ENCODE assay signal across 20 mouse cellular contexts in the genomic region with DNA sequence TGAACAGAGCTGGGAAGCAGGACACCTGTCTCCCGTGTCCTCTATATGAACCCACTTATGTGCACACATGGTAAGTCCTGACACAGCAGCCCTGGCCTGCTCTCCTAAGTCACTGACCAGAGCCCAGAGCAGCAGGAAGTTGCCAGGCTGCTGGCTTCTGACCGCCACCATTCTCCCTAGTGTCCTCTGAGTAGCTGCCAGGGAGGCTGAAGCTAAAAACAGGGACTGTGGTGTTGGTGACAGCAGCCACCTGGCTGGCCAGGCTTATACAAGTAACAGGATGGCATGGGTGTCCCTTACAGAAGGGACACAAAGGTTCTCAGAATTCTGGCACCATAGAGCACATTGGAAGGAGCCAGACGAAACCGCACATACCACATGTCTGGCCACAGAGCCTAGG. TPM values are rescaled to one million over a fixed set of nuclear protein-coding genes. Genes with fewer than 3 reads are reported as not detected.
A peak's percentile ranks its signal among the peaks of the same experiment; 100 is the strongest.
DNase-seq lines count a peak whose midpoint lies in the region; ATAC-seq and TF ChIP-seq lines count a peak whose summit lies in the region.
"Had no signal": no experiment of that assay in that cellular context is flagged by ENCODE, and none has a peak within 500 bp of the region (broad histone marks: within the 10 kb centered on the region; RNA-seq: fewer than 3 reads in every experiment).

No protein-coding gene starts in this region.

- 94% methylated on average over 4 of the region's 4 CpGs for WGBS in heart, embryonic 10.5 days
- 96% methylated on average over 4 of the region's 4 CpGs for WGBS in limb, embryonic 11.5 days
- 97% methylated on average over 4 of the region's 4 CpGs for WGBS in limb, embryonic 10.5 days
- 88% methylated on average over 4 of the region's 4 CpGs for WGBS in midbrain, postnatal 0 days
- WGBS in midbrain, embryonic 15.5 days, result 97% methylated on average over 4 of the region's 4 CpGs
- 91% methylated on average over 4 of the region's 4 CpGs for WGBS in forebrain, embryonic 13.5 days

- H3K4me2 ChIP-seq in limb, embryonic 11.5 days (ENCODE audit: low read depth, severe bottlenecking), result no peak overlapping the region
- no peak overlapping the region for H3K4me2 ChIP-seq in midbrain, postnatal 0 days (ENCODE audit: low read depth, low read length, poor library complexity, severe bottlenecking)
- H3K4me2 ChIP-seq in midbrain, embryonic 15.5 days, result no peak overlapping the region
- H3K4me2 ChIP-seq in forebrain, embryonic 13.5 days, result no peak overlapping the region
- H3K4me2 ChIP-seq: embryonic facial prominence, embryonic 15.5 days; midbrain, embryonic 13.5 days; neural tube, embryonic 15.5 days; stomach, embryonic 15.5 days had no signal

- peaks cover 62% of the 10 kb centered on the region for H3K36me3 ChIP-seq in heart, embryonic 10.5 days
- peaks cover 36% of the 10 kb centered on the region for H3K36me3 ChIP-seq in limb, embryonic 11.5 days (ENCODE audit: control insufficient read depth, insufficient read depth, low read length)
- peaks cover 77% of the 10 kb centered on the region for H3K36me3 ChIP-seq in limb, embryonic 10.5 days
- H3K36me3 ChIP-seq in midbrain, postnatal 0 days (ENCODE audit: insufficient read depth, low read length), result peaks cover 34% of the 10 kb centered on the region
- peaks cover 27% of the 10 kb centered on the region for H3K36me3 ChIP-seq in midbrain, embryonic 15.5 days (replicated peaks)
- peaks cover 70% of the 10 kb centered on the region for H3K36me3 ChIP-seq in forebrain, embryonic 13.5 days (ENCODE audit: poor library complexity, severe bottlenecking)

- peaks cover 41% of the 10 kb centered on the region for H3K4me1 ChIP-seq in heart, embryonic 10.5 days
- peaks cover 25% of the 10 kb centered on the region for H3K4me1 ChIP-seq in limb, embryonic 11.5 days (ENCODE audit: control insufficient read depth, insufficient read depth, low read length)
- H3K4me1 ChIP-seq in limb, embryonic 10.5 days, result peaks cover 37% of the 10 kb centered on the region
- H3K4me1 ChIP-seq in midbrain, postnatal 0 days (ENCODE audit: insufficient read depth, low read length), result peaks cover 13% of the 10 kb centered on the region; the same call in 1 of the 2 replicates
- peaks cover 33% of the 10 kb centered on the region for H3K4me1 ChIP-seq in midbrain, embryonic 15.5 days
- peaks cover 33% of the 10 kb centered on the region for H3K4me1 ChIP-seq in forebrain, embryonic 13.5 days

- H3K27me3 ChIP-seq in heart, embryonic 10.5 days (ENCODE audit: insufficient read depth, poor library complexity, severe bottlenecking), result no peaks in the 10 kb centered on the region
- no peaks in the 10 kb centered on the region for H3K27me3 ChIP-seq in limb, embryonic 11.5 days (ENCODE audit: control insufficient read depth, insufficient read depth, low read length)
- no peaks in the 10 kb centered on the region for H3K27me3 ChIP-seq in limb, embryonic 10.5 days (ENCODE audit: low read depth, poor library complexity, severe bottlenecking)
- H3K27me3 ChIP-seq in midbrain, postnatal 0 days (ENCODE audit: insufficient read depth, low read length), result no peaks in the 10 kb centered on the region
- H3K27me3 ChIP-seq in midbrain, embryonic 15.5 days (replicated peaks), result no peaks in the 10 kb centered on the region
- H3K27me3 ChIP-seq in forebrain, embryonic 13.5 days, result no peaks in the 10 kb centered on the region
- H3K27me3 ChIP-seq: embryonic facial prominence, embryonic 15.5 days; midbrain, embryonic 13.5 days; neural tube, embryonic 15.5 days; stomach, embryonic 15.5 days had no signal

- H3K9ac ChIP-seq in limb, embryonic 11.5 days (ENCODE audit: low read length), result 0 out of 2 replicates have a peak overlapping the region, but pooled peaks have one; percentile 7
- 0 out of 2 replicates have a peak overlapping the region, but pooled peaks have one; percentile 33 for H3K9ac ChIP-seq in midbrain, postnatal 0 days (replicated peaks; ENCODE audit: low read length, poor library complexity, severe bottlenecking)
- H3K9ac ChIP-seq in midbrain, embryonic 15.5 days, result no peak overlapping the region
- H3K9ac ChIP-seq in forebrain, embryonic 13.5 days, result no peak overlapping the region
- H3K9ac ChIP-seq: embryonic facial prominence, embryonic 15.5 days; forebrain, postnatal 0 days; stomach, embryonic 15.5 days had no signal

- DNase-seq in heart, adult 18-20 months, result peak; percentile 57 to 79
- DNase-seq in heart, embryonic 10.5 days (ENCODE audit: low spot score), result no peak
- DNase-seq in limb, embryonic 11.5 days (ENCODE audit: low spot score), result no peak
- DNase-seq in limb, embryonic 10.5 days (ENCODE audit: low spot score), result no peak
- DNase-seq in midbrain, postnatal 0 days (ENCODE audit: low spot score), result no peak
- DNase-seq: adrenal gland, postnatal 25 days; B cell, adult 2 months; cerebellum, adult 11 months; cerebellum, postnatal 14 days; forebrain, postnatal 0 days; kidney, adult 11 months; kidney, postnatal 10 days; lung, adult 2 months; right cerebral cortex, postnatal 14 days had no signal

- ATAC-seq in limb, embryonic 11.5 days (ENCODE audit: insufficient number of reproducible peaks, low FRiP score, low TSS enrichment, low read depth), result no peak
- ATAC-seq in midbrain, postnatal 0 days (ENCODE audit: low FRiP score), result no peak
- no peak for ATAC-seq in midbrain, embryonic 15.5 days (replicated peaks)
- ATAC-seq in forebrain, embryonic 13.5 days, result no peak
- ATAC-seq: forebrain, postnatal 0 days; midbrain, embryonic 13.5 days had no signal

- no peaks in the 10 kb centered on the region for H3K9me3 ChIP-seq in heart, embryonic 10.5 days
- H3K9me3 ChIP-seq in limb, embryonic 11.5 days (ENCODE audit: control insufficient read depth, low read length), result no peaks in the 10 kb centered on the region
- no peaks in the 10 kb centered on the region for H3K9me3 ChIP-seq in limb, embryonic 10.5 days (replicated peaks)
- no peaks in the 10 kb centered on the region for H3K9me3 ChIP-seq in midbrain, postnatal 0 days (ENCODE audit: low read length)
- no peaks in the 10 kb centered on the region for H3K9me3 ChIP-seq in midbrain, embryonic 15.5 days
- no peaks in the 10 kb centered on the region for H3K9me3 ChIP-seq in forebrain, embryonic 13.5 days (replicated peaks)
- H3K9me3 ChIP-seq: embryonic facial prominence, embryonic 15.5 days; midbrain, embryonic 13.5 days; neural tube, embryonic 15.5 days; stomach, embryonic 15.5 days had no signal

- H3K4me3 ChIP-seq in heart, embryonic 10.5 days, result no peak overlapping the region
- no peak overlapping the region for H3K4me3 ChIP-seq in limb, embryonic 11.5 days (ENCODE audit: low read depth, low read length)
- no peak overlapping the region for H3K4me3 ChIP-seq in limb, embryonic 10.5 days
- no peak overlapping the region for H3K4me3 ChIP-seq in midbrain, postnatal 0 days (ENCODE audit: low read depth, low read length)
- H3K4me3 ChIP-seq in midbrain, embryonic 15.5 days, result no peak overlapping the region
- H3K4me3 ChIP-seq in forebrain, embryonic 13.5 days, result no peak overlapping the region
- H3K4me3 ChIP-seq: embryonic facial prominence, embryonic 15.5 days; midbrain, embryonic 13.5 days; neural tube, embryonic 15.5 days; stomach, embryonic 15.5 days had no signal

- TF ChIP-seq CTCF in midbrain, postnatal 0 days (IDR thresholded peaks at IDR 0.05), result no peak

- no peak overlapping the region for H3K27ac ChIP-seq in heart, embryonic 10.5 days
- no peak overlapping the region for H3K27ac ChIP-seq in limb, embryonic 11.5 days (replicated peaks; ENCODE audit: low read depth, low read length)
- H3K27ac ChIP-seq in limb, embryonic 10.5 days, result no peak overlapping the region
- H3K27ac ChIP-seq in midbrain, postnatal 0 days (ENCODE audit: low read depth, low read length), result no peak overlapping the region
- H3K27ac ChIP-seq in midbrain, embryonic 15.5 days, result no peak overlapping the region
- H3K27ac ChIP-seq in forebrain, embryonic 13.5 days, result no peak overlapping the region
- H3K27ac ChIP-seq: embryonic facial prominence, embryonic 15.5 days; midbrain, embryonic 13.5 days; neural tube, embryonic 15.5 days; stomach, embryonic 15.5 days had no signal

RNA-seq across cellular contexts. Expression of gene Cdc37, which starts 4.4 kb away (rescaled TPM):
- total RNA-seq in heart, adult 18-20 months (2021), result 100 to 1,000 TPM; 160 to 168 TPM
- polyA plus RNA-seq in heart, embryonic 10.5 days (2016; fragmentation: Nextera tagmentation; extraction: Ambion mirVana), result 286 and 333 TPM in 2 replicates
- polyA plus RNA-seq in limb, embryonic 11.5 days (2014; fragmentation: Nextera tagmentation; extraction: Ambion mirVana), result 407 and 424 TPM in 2 replicates
- polyA plus RNA-seq in limb, embryonic 10.5 days (2016; fragmentation: Nextera tagmentation; extraction: Ambion mirVana), result 434 and 487 TPM in 2 replicates
- 29.0 and 37.7 TPM in 2 replicates for total RNA-seq in midbrain, postnatal 0 days (2014; rRNA removed)
- 179 and 186 TPM in 2 replicates for polyA plus RNA-seq in midbrain, postnatal 0 days (2015; fragmentation: Nextera tagmentation; extraction: Ambion mirVana)
- polyA plus RNA-seq in midbrain, embryonic 15.5 days (2015; fragmentation: Nextera tagmentation; extraction: Ambion mirVana), result 215 and 226 TPM in 2 replicates
- 229 and 232 TPM in 2 replicates for polyA plus RNA-seq in forebrain, embryonic 13.5 days (2015; fragmentation: Nextera tagmentation; extraction: Ambion mirVana)

RNA-seq across cellular contexts. Expression of gene Tyk2, which starts 14.4 kb away (rescaled TPM):
- total RNA-seq in heart, adult 18-20 months (2021), result 10 to 100 TPM in 1 of 2 experiments, 1 to 10 TPM in 1; 8.0 to 10.3 TPM
- polyA plus RNA-seq in heart, embryonic 10.5 days (2016; fragmentation: Nextera tagmentation; extraction: Ambion mirVana), result 12.6 and 16.5 TPM in 2 replicates
- 8.1 and 9.7 TPM in 2 replicates for polyA plus RNA-seq in limb, embryonic 11.5 days (2014; fragmentation: Nextera tagmentation; extraction: Ambion mirVana)
- 11.5 and 15.3 TPM in 2 replicates for polyA plus RNA-seq in limb, embryonic 10.5 days (2016; fragmentation: Nextera tagmentation; extraction: Ambion mirVana)
- total RNA-seq in midbrain, postnatal 0 days (2014; rRNA removed), result 9.8 and 9.9 TPM in 2 replicates
- polyA plus RNA-seq in midbrain, postnatal 0 days (2015; fragmentation: Nextera tagmentation; extraction: Ambion mirVana), result 4.8 and 5.4 TPM in 2 replicates
- polyA plus RNA-seq in midbrain, embryonic 15.5 days (2015; fragmentation: Nextera tagmentation; extraction: Ambion mirVana), result 12.5 TPM in 2 replicates
- polyA plus RNA-seq in forebrain, embryonic 13.5 days (2015; fragmentation: Nextera tagmentation; extraction: Ambion mirVana), result 9.1 and 11.3 TPM in 2 replicates

RNA-seq across cellular contexts. Expression of gene Pde4a, which starts 20.1 kb away (rescaled TPM):
- 10 to 100 TPM; 52.5 to 59.1 TPM for total RNA-seq in heart, adult 18-20 months (2021)
- polyA plus RNA-seq in heart, embryonic 10.5 days (2016; fragmentation: Nextera tagmentation; extraction: Ambion mirVana), result 7.5 and 9.0 TPM in 2 replicates
- 3.3 and 5.3 TPM in 2 replicates for polyA plus RNA-seq in limb, embryonic 11.5 days (2014; fragmentation: Nextera tagmentation; extraction: Ambion mirVana)
- polyA plus RNA-seq in limb, embryonic 10.5 days (2016; fragmentation: Nextera tagmentation; extraction: Ambion mirVana), result 3.6 and 4.5 TPM in 2 replicates
- 40.7 and 46.5 TPM in 2 replicates for total RNA-seq in midbrain, postnatal 0 days (2014; rRNA removed)
- polyA plus RNA-seq in midbrain, postnatal 0 days (2015; fragmentation: Nextera tagmentation; extraction: Ambion mirVana), result 59.8 and 63.8 TPM in 2 replicates
- 42.7 and 44.5 TPM in 2 replicates for polyA plus RNA-seq in midbrain, embryonic 15.5 days (2015; fragmentation: Nextera tagmentation; extraction: Ambion mirVana)
- 15.7 TPM in 2 replicates for polyA plus RNA-seq in forebrain, embryonic 13.5 days (2015; fragmentation: Nextera tagmentation; extraction: Ambion mirVana)

RNA-seq across cellular contexts. Expression of gene Raver1, which starts 53.6 kb away (rescaled TPM):
- 10 to 100 TPM; 22.5 to 23.9 TPM for total RNA-seq in heart, adult 18-20 months (2021)
- polyA plus RNA-seq in heart, embryonic 10.5 days (2016; fragmentation: Nextera tagmentation; extraction: Ambion mirVana), result 76.7 and 83.9 TPM in 2 replicates
- 99.1 and 104 TPM in 2 replicates for polyA plus RNA-seq in limb, embryonic 11.5 days (2014; fragmentation: Nextera tagmentation; extraction: Ambion mirVana)
- 109 and 115 TPM in 2 replicates for polyA plus RNA-seq in limb, embryonic 10.5 days (2016; fragmentation: Nextera tagmentation; extraction: Ambion mirVana)
- total RNA-seq in midbrain, postnatal 0 days (2014; rRNA removed), result 38.7 and 41.0 TPM in 2 replicates
- polyA plus RNA-seq in midbrain, postnatal 0 days (2015; fragmentation: Nextera tagmentation; extraction: Ambion mirVana), result 20.2 and 20.7 TPM in 2 replicates
- 35.0 and 36.1 TPM in 2 replicates for polyA plus RNA-seq in midbrain, embryonic 15.5 days (2015; fragmentation: Nextera tagmentation; extraction: Ambion mirVana)
- 41.0 and 47.5 TPM in 2 replicates for polyA plus RNA-seq in forebrain, embryonic 13.5 days (2015; fragmentation: Nextera tagmentation; extraction: Ambion mirVana)

RNA-seq across cellular contexts. Expression of gene Gm38431, which starts 53.6 kb away (rescaled TPM):
- under 1 TPM; 0.27 to 0.31 TPM for total RNA-seq in heart, adult 18-20 months (2021)
- polyA plus RNA-seq in heart, embryonic 10.5 days (2016; fragmentation: Nextera tagmentation; extraction: Ambion mirVana), result 3.2 and 3.4 TPM in 2 replicates
- 4.1 TPM in 2 replicates for polyA plus RNA-seq in limb, embryonic 11.5 days (2014; fragmentation: Nextera tagmentation; extraction: Ambion mirVana)
- polyA plus RNA-seq in limb, embryonic 10.5 days (2016; fragmentation: Nextera tagmentation; extraction: Ambion mirVana), result 5.4 TPM in 2 replicates
- 2.1 and 5.8 TPM in 2 replicates for total RNA-seq in midbrain, postnatal 0 days (2014; rRNA removed)
- 0.38 and 0.48 TPM in 2 replicates for polyA plus RNA-seq in midbrain, postnatal 0 days (2015; fragmentation: Nextera tagmentation; extraction: Ambion mirVana)
- 2.2 and 2.3 TPM in 2 replicates for polyA plus RNA-seq in midbrain, embryonic 15.5 days (2015; fragmentation: Nextera tagmentation; extraction: Ambion mirVana)
- 1.5 and 2.1 TPM in 2 replicates for polyA plus RNA-seq in forebrain, embryonic 13.5 days (2015; fragmentation: Nextera tagmentation; extraction: Ambion mirVana)

Comparison
In these comparisons a context has a peak if more than half of its experiments do, and no peak if none do; other contexts are left out.
1. DNase-seq: peak in heart, adult 18-20 months (2 of 2); none in heart, embryonic 10.5 days (single experiment), limb, embryonic 11.5 days (single experiment), limb, embryonic 10.5 days (single experiment) and midbrain, postnatal 0 days (single experiment).
2. H3K9ac ChIP-seq: peak in limb, embryonic 11.5 days (single experiment) and midbrain, postnatal 0 days (single experiment); none in midbrain, embryonic 15.5 days (single experiment) and forebrain, embryonic 13.5 days (single experiment).